Mouse (Mus musculus): ENCODE data around the gene Mrpl19. TPM values are rescaled to one million over a fixed set of nuclear protein-coding genes. Genes with fewer than 3 reads are reported as not detected.

The Mrpl19 gene
- polyA plus RNA-seq, 1 experiment from 2014 or later, result 58.9 TPM

DNA sequence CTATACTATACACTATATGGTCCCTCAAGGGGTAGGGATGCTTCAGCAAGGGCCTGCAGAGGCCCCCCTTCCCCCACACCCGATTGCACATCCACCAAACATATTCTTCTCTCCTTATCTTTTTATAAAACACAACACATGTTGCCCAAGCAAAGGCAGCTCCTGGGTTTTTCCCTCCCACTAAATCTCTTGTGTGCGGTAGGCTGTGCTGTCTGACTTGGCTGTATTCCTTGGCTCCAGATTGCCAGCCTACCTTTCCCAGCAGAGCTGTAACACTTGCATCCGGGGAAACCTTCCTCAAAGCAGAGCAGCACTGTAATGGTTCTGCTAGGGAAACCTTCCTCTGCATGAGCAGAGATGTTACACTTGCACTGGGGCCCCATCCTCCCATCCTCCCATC, 53.6 kb downstream of the Mrpl19 start:
- DNase-seq (ENCODE audit: low spot score) (no peak), ATAC-seq (replicated peaks; ENCODE audit: low FRiP score) (no peak)
- Histone ChIP-seq H3K9ac (ENCODE audit: low read length) (no peak overlapping the region), H3K27ac (ENCODE audit: low read depth, low read length) (no peak overlapping the region), H3K36me3 (ENCODE audit: control insufficient read depth, insufficient read depth, low read length) (no peaks in the 10 kb centered on the region), H3K4me3 (ENCODE audit: low read depth, low read length) (no peak overlapping the region), H3K27me3 (ENCODE audit: control insufficient read depth, insufficient read depth, low read length) (no peaks in the 10 kb centered on the region), H3K9me3 (ENCODE audit: control insufficient read depth, low read length) (no peaks in the 10 kb centered on the region), H3K4me1 (replicated peaks; ENCODE audit: control insufficient read depth, insufficient read depth, low read length) (no peaks in the 10 kb centered on the region), H3K4me2 (ENCODE audit: low read depth, low read length, severe bottlenecking) (no peak overlapping the region)
- WGBS, result 83% methylated on average over 3 of the region's 3 CpGs

DNA sequence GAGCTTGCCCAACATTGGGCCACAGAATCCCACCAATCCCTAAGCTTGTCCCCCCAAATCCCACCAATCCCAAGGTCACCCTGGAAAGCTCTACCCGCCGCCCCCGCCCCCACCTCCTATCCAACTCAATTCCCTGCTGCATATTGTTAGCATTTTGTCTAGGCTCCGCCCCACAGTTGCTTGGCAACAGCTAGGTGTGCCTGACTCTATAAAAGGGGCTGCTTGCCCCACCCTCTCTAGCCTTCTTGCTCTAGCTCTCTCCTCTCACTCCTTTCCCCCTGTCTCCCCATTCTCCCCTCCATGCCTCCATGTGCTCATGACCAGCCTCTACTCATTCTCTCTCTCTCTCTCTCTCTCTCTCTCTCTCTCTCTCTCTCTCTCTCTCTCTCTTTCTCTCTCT, 54.0 kb downstream of the Mrpl19 start:
- Histone ChIP-seq H3K4me1 (replicated peaks; ENCODE audit: control insufficient read depth, insufficient read depth, low read length) (no peaks in the 10 kb centered on the region), H3K4me3 (ENCODE audit: low read depth, low read length) (no peak overlapping the region), H3K36me3 (ENCODE audit: control insufficient read depth, insufficient read depth, low read length) (no peaks in the 10 kb centered on the region), H3K27ac (ENCODE audit: low read depth, low read length) (no peak overlapping the region), H3K9ac (ENCODE audit: low read length) (no peak overlapping the region), H3K4me2 (ENCODE audit: low read depth, low read length, severe bottlenecking) (no peak overlapping the region), H3K9me3 (ENCODE audit: control insufficient read depth, low read length) (no peaks in the 10 kb centered on the region), H3K27me3 (ENCODE audit: control insufficient read depth, insufficient read depth, low read length) (no peaks in the 10 kb centered on the region)
- 79% methylated on average over 4 of the region's 4 CpGs for WGBS
- DNase-seq (ENCODE audit: low spot score), result no peak
- ATAC-seq (replicated peaks; ENCODE audit: low FRiP score), result no peak

DNA sequence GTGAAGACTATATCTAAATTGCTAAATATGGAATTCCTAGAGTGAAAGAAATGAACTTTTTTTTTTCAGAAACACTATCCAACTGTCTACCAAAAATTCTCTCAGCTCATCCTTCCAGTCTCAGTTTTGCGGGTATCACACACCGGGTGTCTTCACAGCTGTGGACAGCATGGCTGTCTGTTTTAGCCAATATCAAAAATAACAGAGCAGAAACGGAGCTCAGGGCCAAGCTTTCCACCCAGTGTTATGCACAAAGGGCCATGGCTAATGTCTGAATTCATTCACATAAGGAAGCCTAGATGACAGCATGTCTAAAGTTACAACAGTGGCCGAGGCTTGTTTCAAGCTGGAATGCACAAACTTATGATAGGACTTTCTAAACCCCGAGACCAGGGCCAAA, 54.5 kb downstream of the Mrpl19 start:
- WGBS, result 90% methylated on average over 5 of the region's 5 CpGs
- Histone ChIP-seq H3K27ac (ENCODE audit: low read depth, low read length) (no peak overlapping the region), H3K9ac (ENCODE audit: low read length) (no peak overlapping the region), H3K4me3 (ENCODE audit: low read depth, low read length) (no peak overlapping the region), H3K4me1 (replicated peaks; ENCODE audit: control insufficient read depth, insufficient read depth, low read length) (no peaks in the 10 kb centered on the region), H3K9me3 (ENCODE audit: control insufficient read depth, low read length) (no peaks in the 10 kb centered on the region), H3K4me2 (ENCODE audit: low read depth, low read length, severe bottlenecking) (no peak overlapping the region), H3K27me3 (ENCODE audit: control insufficient read depth, insufficient read depth, low read length) (no peaks in the 10 kb centered on the region), H3K36me3 (ENCODE audit: control insufficient read depth, insufficient read depth, low read length) (no peaks in the 10 kb centered on the region)
- no peak for ATAC-seq (replicated peaks; ENCODE audit: low FRiP score)
- DNase-seq (ENCODE audit: low spot score), result no peak

DNA sequence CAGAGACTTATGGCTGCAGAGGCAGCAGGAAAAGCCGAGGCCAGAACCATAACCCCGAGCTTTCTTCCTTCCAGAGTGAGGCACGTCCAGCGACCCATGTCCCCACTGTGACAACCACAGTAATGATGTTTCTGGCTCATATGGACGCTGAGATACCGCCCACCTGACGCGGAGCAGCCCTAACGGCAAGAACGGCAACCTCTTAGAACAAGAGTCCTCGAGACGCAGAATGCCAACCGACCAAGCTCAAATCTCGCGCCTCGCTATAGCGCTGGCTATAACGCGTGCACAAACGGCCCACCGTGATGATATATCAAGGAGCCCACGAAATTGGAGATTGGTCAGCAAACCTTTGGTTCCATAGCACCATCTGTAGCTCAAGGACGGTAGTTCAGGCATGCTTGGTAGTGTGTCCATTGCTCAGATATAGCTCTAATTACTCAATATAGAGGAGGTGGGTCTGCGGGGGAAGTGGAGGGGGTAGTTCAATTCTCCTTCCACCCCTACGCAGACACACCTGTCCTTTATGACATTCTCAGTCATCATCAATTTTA, 55.4 kb downstream of the Mrpl19 start:
- ATAC-seq (replicated peaks; ENCODE audit: low FRiP score) (no peak), DNase-seq (ENCODE audit: low spot score) (no peak)
- no peak overlapping the region for H3K4me2 ChIP-seq (ENCODE audit: low read depth, low read length, severe bottlenecking)
- no peaks in the 10 kb centered on the region for H3K9me3 ChIP-seq (ENCODE audit: control insufficient read depth, low read length)
- H3K36me3 ChIP-seq (ENCODE audit: control insufficient read depth, insufficient read depth, low read length), result no peaks in the 10 kb centered on the region
- H3K9ac ChIP-seq (ENCODE audit: low read length), result no peak overlapping the region
- H3K4me1 ChIP-seq (replicated peaks; ENCODE audit: control insufficient read depth, insufficient read depth, low read length), result no peaks in the 10 kb centered on the region
- WGBS, result 88% methylated on average over 25 of the region's 25 CpGs
- H3K27ac ChIP-seq (ENCODE audit: low read depth, low read length), result no peak overlapping the region
- H3K27me3 ChIP-seq (ENCODE audit: control insufficient read depth, insufficient read depth, low read length), result no peaks in the 10 kb centered on the region
- no peak overlapping the region for H3K4me3 ChIP-seq (ENCODE audit: low read depth, low read length)

Other genes with a start within 250 kb of the Mrpl19 start
- 14.4 and 18.5 TPM in 2 replicates for gene Gcfc2, start 42.3 kb downstream of the Mrpl19 start, polyA plus RNA-seq (2014; fragmentation: Nextera tagmentation; extraction: Ambion mirVana)
- 2.7 and 3.7 TPM in 2 replicates for gene Eva1a, start 75.1 kb upstream of the Mrpl19 start, polyA plus RNA-seq (2014; fragmentation: Nextera tagmentation; extraction: Ambion mirVana)

Measured in forebrain, embryonic 11.5 days (tissue).